Mouse (Mus musculus) lung, postnatal 0 days (tissue): Measurements from ENCODE around the gene Ckm.

ENCODE experiments used
- CTCF ChIP-seq: IDR thresholded peaks from 2 replicates; pipeline ENCODE4 v1.5.1; 2016; ENCODE audit warnings: antibody characterized with exemption, mild to moderate bottlenecking
- EP300 ChIP-seq: IDR thresholded peaks from 2 replicates; pipeline ENCODE4 v1.6.1; 2016; ENCODE audit warnings: antibody characterized with exemption, mild to moderate bottlenecking, control low read depth

DNA sequence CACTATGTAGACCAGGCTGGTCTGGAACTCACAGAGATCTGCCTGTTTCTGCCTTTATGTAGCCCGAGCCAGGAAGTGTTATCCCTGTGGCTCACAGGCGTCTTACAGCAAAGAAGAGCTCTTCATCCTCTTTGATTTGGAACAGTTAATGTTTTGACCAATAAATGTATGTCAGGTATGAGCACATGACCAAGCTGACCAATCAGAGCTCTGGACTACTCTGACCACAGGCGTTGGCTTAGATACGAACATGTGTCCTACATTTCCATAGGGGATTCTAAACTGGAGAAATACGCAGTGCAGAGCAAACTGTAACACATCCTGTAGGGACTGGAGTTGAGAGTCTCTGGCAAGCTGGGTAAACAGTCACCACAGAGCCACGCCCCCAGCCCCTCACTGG lies 22.3 kb downstream of the Ckm start:
- TF ChIP-seq EP300 (no peak), CTCF (no peak)
